8 mouse cellular contexts compared by ENCODE assay signal in the genomic region with DNA sequence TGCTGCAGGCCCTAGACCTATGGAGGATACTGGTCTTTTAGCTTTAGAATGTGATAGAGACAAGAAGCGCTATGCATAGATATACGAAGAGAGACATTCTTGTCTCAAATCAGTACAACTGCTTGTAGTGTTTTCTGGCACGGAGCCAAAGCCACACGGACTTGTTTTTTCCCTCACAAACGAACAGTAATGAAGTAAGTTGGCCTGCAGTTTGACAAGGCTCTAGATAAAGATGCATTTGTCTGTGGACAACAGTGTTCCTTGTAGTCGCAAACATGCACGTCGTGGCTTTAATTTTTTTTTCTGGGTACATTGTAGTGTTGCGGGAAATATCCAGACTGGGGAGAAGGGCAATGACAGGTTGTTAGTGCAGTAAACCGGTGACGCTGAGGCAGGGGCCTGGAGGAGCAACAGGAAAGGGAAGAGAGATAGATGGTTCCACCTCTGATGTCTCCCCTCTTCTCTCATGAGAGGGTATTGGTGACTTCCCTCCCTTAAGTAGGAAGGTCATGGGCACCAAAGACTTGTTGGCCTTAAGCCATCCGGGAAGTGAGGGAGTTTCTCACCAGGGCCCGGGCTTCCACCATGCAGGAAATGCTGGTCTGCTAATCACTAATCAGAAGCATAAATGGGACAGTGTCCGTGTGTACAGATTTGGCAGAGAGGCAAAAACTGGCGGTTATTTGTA.
DNase-seq lines count a peak whose midpoint lies in the region; ATAC-seq and TF ChIP-seq lines count a peak whose summit lies in the region.

No protein-coding gene starts in this region.

- no peak for ATAC-seq in liver, embryonic 12.5 days
- ATAC-seq in heart, embryonic 12.5 days (ENCODE audit: insufficient number of reproducible peaks, low FRiP score): peak; percentile 50

- H3K27me3 ChIP-seq in liver, embryonic 12.5 days (replicated peaks): no peaks in the 10 kb centered on the region
- H3K27me3 ChIP-seq in heart, embryonic 12.5 days (replicated peaks): no peaks in the 10 kb centered on the region
- H3K27me3 ChIP-seq in liver, adult 2 months (ENCODE audit: control insufficient read depth, insufficient read depth, low read length): no peaks in the 10 kb centered on the region

- peaks cover 46% of the 10 kb centered on the region; the same call in 1 of the 2 replicates for H3K79me2 ChIP-seq in liver, adult 2 months (ENCODE audit: control insufficient read depth, insufficient read depth, low read length)

- H3K4me3 ChIP-seq in liver, embryonic 12.5 days: no peak overlapping the region
- H3K4me3 ChIP-seq in heart, embryonic 12.5 days: no peak overlapping the region
- no peak overlapping the region for H3K4me3 ChIP-seq in liver, adult 2 months (ENCODE audit: insufficient read depth, low read depth, low read length)

- no peaks in the 10 kb centered on the region for H3K9me3 ChIP-seq in liver, embryonic 12.5 days (replicated peaks)
- peaks cover 3% of the 10 kb centered on the region; the same call in 1 of the 2 replicates for H3K9me3 ChIP-seq in heart, embryonic 12.5 days (replicated peaks)

- no peak for TF ChIP-seq CTCF in liver, adult 2 months (IDR thresholded peaks at IDR 0.05; ENCODE audit: low read depth, low read length)

- no peak overlapping the region for H3K27ac ChIP-seq in liver, embryonic 12.5 days
- H3K27ac ChIP-seq in heart, embryonic 12.5 days (ENCODE audit: poor library complexity, severe bottlenecking): peak overlapping the region; percentile 56; the same call in 1 of the 2 replicates
- H3K27ac ChIP-seq in liver, adult 2 months (replicated peaks; ENCODE audit: insufficient read depth, low read depth, low read length): no peak overlapping the region; the same call in 1 of the 2 replicates

- H3K36me3 ChIP-seq in liver, embryonic 12.5 days: peaks cover 28% of the 10 kb centered on the region
- H3K36me3 ChIP-seq in heart, embryonic 12.5 days: peaks cover 11% of the 10 kb centered on the region
- no peaks in the 10 kb centered on the region for H3K36me3 ChIP-seq in liver, adult 2 months (ENCODE audit: control insufficient read depth, insufficient read depth, low read length)

- H3K9ac ChIP-seq in liver, embryonic 12.5 days: no peak overlapping the region
- peak overlapping the region; percentile 53 for H3K9ac ChIP-seq in heart, embryonic 12.5 days
- no peak overlapping the region for H3K9ac ChIP-seq in liver, adult 2 months (ENCODE audit: low read depth, low read length)

- peaks cover 29% of the 10 kb centered on the region for H3K4me1 ChIP-seq in liver, embryonic 12.5 days
- H3K4me1 ChIP-seq in heart, embryonic 12.5 days (replicated peaks): peaks cover 57% of the 10 kb centered on the region
- peaks cover 15% of the 10 kb centered on the region for H3K4me1 ChIP-seq in liver, adult 2 months (ENCODE audit: control insufficient read depth, insufficient read depth, low read length)

- 48% methylated on average over 15 of the region's 15 CpGs for WGBS in liver, embryonic 12.5 days (ENCODE audit: insufficient replicate concordance)
- 26% methylated on average over 15 of the region's 15 CpGs for WGBS in heart, embryonic 12.5 days
- 51% methylated on average over 15 of the region's 15 CpGs for WGBS in liver, adult 2 months

- DNase-seq in adrenal gland, postnatal 10 days: peak; percentile 61
- DNase-seq in adrenal gland, adult 8-10 months: no peak
- peak; percentile 38 for DNase-seq in liver
- DNase-seq in liver, adult 2 months (ENCODE audit: extremely low read depth, low read depth, low spot score): peak; percentile 40
- no peak for DNase-seq in embryo, embryonic 10 days (ENCODE audit: low spot score)
- no peak for DNase-seq in gastrocnemius, adult 8-10 months (ENCODE audit: low spot score in 2 of 2)

- H3K4me2 ChIP-seq in liver, embryonic 12.5 days: no peak overlapping the region
- peak overlapping the region; percentile 40 for H3K4me2 ChIP-seq in heart, embryonic 12.5 days

- TF ChIP-seq POLR2A in liver, adult 2 months (IDR thresholded peaks at IDR 0.05; ENCODE audit: extremely low read depth, insufficient read depth, low read length): no peak

Comparison
In these comparisons a context has a peak if more than half of its experiments do, and no peak if none do; other contexts are left out.
1. DNase-seq: peak in adrenal gland, postnatal 10 days (single experiment), liver (single experiment) and liver, adult 2 months (single experiment); none in adrenal gland, adult 8-10 months (single experiment), embryo, embryonic 10 days (single experiment) and gastrocnemius, adult 8-10 months (0 of 2).